Mouse (Mus musculus): ENCODE measurements at regions not wholly inside any gene's neighbourhood (a gene's known extent, or its start where the extent isn't known, plus 50 kb on each side); places are given as distances from the start of the nearest gene placed in this dataset.

GRCm38 (mm10) chr1:27446069-27446468, 758.8 kb upstream of the 4931408C20Rik start:
- Histone ChIP-seq H3K9ac (replicated peaks; ENCODE audit: low read length) (no peak overlapping the region), H3K36me3 (ENCODE audit: control insufficient read depth, insufficient read depth, low read length) (no peaks in the 10 kb centered on the region), H3K4me2 (ENCODE audit: low read length) (no peak overlapping the region), H3K4me3 (replicated peaks; ENCODE audit: low read depth, low read length) (no peak overlapping the region), H3K27ac (replicated peaks; ENCODE audit: low read depth, low read length) (no peak overlapping the region), H3K27me3 (ENCODE audit: control insufficient read depth, insufficient read depth, low read length) (no peaks in the 10 kb centered on the region), H3K4me1 (ENCODE audit: control insufficient read depth, insufficient read depth, low read length) (no peaks in the 10 kb centered on the region), H3K9me3 (ENCODE audit: control insufficient read depth, low read length) (no peaks in the 10 kb centered on the region)
- ATAC-seq (ENCODE audit: low FRiP score, low TSS enrichment) (no peak), DNase-seq (no peak)
